Mouse (Mus musculus) kidney, postnatal 0 days (tissue): Measurements from ENCODE around the gene Cyren. TPM values are rescaled to one million over a fixed set of nuclear protein-coding genes. Genes with fewer than 3 reads are reported as not detected.

Experiments used
- ATAC-seq: fragments of 200-750 bp; cut with Nextera tagmentation; replicated peaks from 2 replicates; pipeline ENCODE4 v1.8.0; 2017; ENCODE audit warnings: low read depth, moderate number of reproducible peaks, moderate TSS enrichment, moderate library complexity; ENCODE audit not compliant: low FRiP score
- DNase-seq: peaks from one replicate; pipeline ENCODE4 v3.0.0-alpha.2; 2016; ENCODE audit warnings: low spot score
- H3K27ac ChIP-seq: fragments of 300-500 bp; sonication (generic); 2 replicates; pipeline ENCODE4 v1.5.1; 2014; ENCODE audit warnings: mild to moderate bottlenecking
- H3K27me3 ChIP-seq: fragments of 300-500 bp; sonication (generic); 2 replicates; pipeline ENCODE4 v1.6.1; 2014; ENCODE audit warnings: low read length, mixed read lengths; ENCODE audit not compliant: insufficient read depth
- H3K36me3 ChIP-seq: fragments of 300-500 bp; sonication (generic); 2 replicates; pipeline ENCODE4 v1.6.1; 2014; ENCODE audit warnings: low read length, mixed read lengths; ENCODE audit not compliant: insufficient read depth
- H3K4me1 ChIP-seq: fragments of 300-500 bp; sonication (generic); replicated peaks from 2 replicates; pipeline ENCODE4 v1.6.1; 2014; ENCODE audit warnings: antibody characterized with exemption, low read length, mixed read lengths; ENCODE audit not compliant: insufficient read depth
- H3K4me2 ChIP-seq: fragments of 300-500 bp; sonication (generic); 2 replicates; pipeline ENCODE4 v1.6.1; 2014; ENCODE audit warnings: mild to moderate bottlenecking, low read length, moderate library complexity, mixed read lengths
- H3K4me3 ChIP-seq: fragments of 300-500 bp; sonication (generic); replicated peaks from 2 replicates; pipeline ENCODE4 v1.5.1; 2014; ENCODE audit warnings: low read depth, low read length
- H3K9ac ChIP-seq: fragments of 300-500 bp; sonication (generic); 2 replicates; pipeline ENCODE4 v1.6.1; 2014; ENCODE audit warnings: low read depth, low read length
- H3K9me3 ChIP-seq: fragments of 300-500 bp; sonication (generic); replicated peaks from 2 replicates; pipeline ENCODE4 v1.6.1; 2016; ENCODE audit warnings: low read length, inconsistent platforms, mixed read lengths
- CTCF ChIP-seq: IDR thresholded peaks from 2 replicates; pipeline ENCODE4 v1.5.1; 2016; ENCODE audit warnings: antibody characterized with exemption, low read depth, mild to moderate bottlenecking, moderate library complexity
- WGBS: fragments of 180-500 bp; shearing (Covaris S2); extraction: QIAGEN DNeasy Blood & Tissue Kit; methylation state at CpG from one replicate; pipeline ENCODE4 v1.1.7; 2014; 5-methylcytosine and 5-hydroxymethylcytosine counted together
- polyA plus RNA-seq: library from polyadenylated mRNA; unstranded; fragments of >200 nt; fragmentation: Nextera tagmentation; extraction: Ambion mirVana; gene quantifications from 2 replicates; pipeline ENCODE4 v1.2.1, GENCODE M21; 2015

The Cyren gene
- polyA plus RNA-seq, 1 experiment from 2014 or later = 9.6 TPM

GRCm38 (mm10) chr6:34907121-34907614, 29.3 kb upstream of the Cyren start:
- H3K9me3 ChIP-seq = no peaks in the 10 kb centered on the region
- H3K4me3 ChIP-seq = no peak overlapping the region
- DNase-seq (no peak), ATAC-seq (peak; percentile 21)
- 67% methylated on average over 2 of the region's 2 CpGs for WGBS
- no peak overlapping the region for H3K4me2 ChIP-seq
- no peak overlapping the region for H3K9ac ChIP-seq
- no peak for TF ChIP-seq CTCF
- no peaks in the 10 kb centered on the region for H3K27me3 ChIP-seq
- peaks cover 29% of the 10 kb centered on the region for H3K36me3 ChIP-seq
- H3K27ac ChIP-seq = no peak overlapping the region
- H3K4me1 ChIP-seq = no peaks in the 10 kb centered on the region

GRCm38 (mm10) chr6:34906661-34907060, 28.8 kb upstream of the Cyren start:
- Histone ChIP-seq H3K27me3 (no peaks in the 10 kb centered on the region), H3K9me3 (no peaks in the 10 kb centered on the region), H3K4me3 (no peak overlapping the region), H3K4me2 (no peak overlapping the region), H3K9ac (no peak overlapping the region), H3K4me1 (no peaks in the 10 kb centered on the region), H3K27ac (no peak overlapping the region), H3K36me3 (peaks cover 29% of the 10 kb centered on the region)
- no peak for DNase-seq
- peak; percentile 42 for ATAC-seq
- 78% methylated on average over 4 of the region's 4 CpGs for WGBS
- TF ChIP-seq CTCF = no peak

GRCm38 (mm10) chr6:34906125-34906524, 28.3 kb upstream of the Cyren start:
- no peak overlapping the region for H3K9ac ChIP-seq
- peaks cover 33% of the 10 kb centered on the region for H3K36me3 ChIP-seq
- no peak overlapping the region for H3K4me3 ChIP-seq
- ATAC-seq (no peak), DNase-seq (no peak)
- no peak overlapping the region for H3K27ac ChIP-seq
- no peaks in the 10 kb centered on the region for H3K9me3 ChIP-seq
- H3K4me2 ChIP-seq = no peak overlapping the region
- 65% methylated on average over 2 of the region's 2 CpGs for WGBS
- peak; percentile 25; the same call in 1 of the 2 replicates for TF ChIP-seq CTCF
- no peaks in the 10 kb centered on the region for H3K4me1 ChIP-seq
- H3K27me3 ChIP-seq = no peaks in the 10 kb centered on the region

GRCm38 (mm10) chr6:34904361-34904760, 26.5 kb upstream of the Cyren start:
- TF ChIP-seq CTCF = no peak

GRCm38 (mm10) chr6:34903851-34904250, 26.0 kb upstream of the Cyren start:
- no peak overlapping the region for H3K4me2 ChIP-seq
- H3K4me1 ChIP-seq = no peaks in the 10 kb centered on the region
- peaks cover 48% of the 10 kb centered on the region for H3K36me3 ChIP-seq
- no peaks in the 10 kb centered on the region for H3K9me3 ChIP-seq
- DNase-seq (peak; percentile 62), ATAC-seq (no peak)
- no peak overlapping the region for H3K27ac ChIP-seq
- TF ChIP-seq CTCF = no peak
- H3K9ac ChIP-seq = no peak overlapping the region
- H3K27me3 ChIP-seq = no peaks in the 10 kb centered on the region
- no peak overlapping the region for H3K4me3 ChIP-seq
- WGBS = 46% methylated on average over 10 of the region's 10 CpGs

More at GRCm38 (mm10) chr6:34904361-34904760, 26.5 kb upstream of the Cyren start:
- Histone ChIP-seq H3K36me3 (peaks cover 43% of the 10 kb centered on the region), H3K4me1 (no peaks in the 10 kb centered on the region), H3K4me2 (no peak overlapping the region), H3K4me3 (no peak overlapping the region), H3K27ac (no peak overlapping the region), H3K9me3 (no peaks in the 10 kb centered on the region), H3K27me3 (no peaks in the 10 kb centered on the region), H3K9ac (no peak overlapping the region)
- ATAC-seq (no peak), DNase-seq (no peak)
- 74% methylated on average over 6 of the region's 6 CpGs for WGBS

GRCm38 (mm10) chr6:34903441-34903840, 25.6 kb upstream of the Cyren start:
- DNase-seq (peak; percentile 34), ATAC-seq (no peak)
- WGBS = 64% methylated on average over 5 of the region's 5 CpGs

GRCm38 (mm10) chr6:34902578-34902977, 24.7 kb upstream of the Cyren start:
- 70% methylated on average over 7 of the region's 7 CpGs for WGBS
- no peak for DNase-seq
- Histone ChIP-seq H3K9me3 (no peaks in the 10 kb centered on the region), H3K4me3 (no peak overlapping the region), H3K4me1 (no peaks in the 10 kb centered on the region), H3K36me3 (peaks cover 45% of the 10 kb centered on the region), H3K9ac (no peak overlapping the region), H3K27me3 (no peaks in the 10 kb centered on the region), H3K27ac (no peak overlapping the region), H3K4me2 (no peak overlapping the region)
- TF ChIP-seq CTCF = no peak
- no peak for ATAC-seq

More at GRCm38 (mm10) chr6:34903441-34903840, 25.6 kb upstream of the Cyren start:
- Histone ChIP-seq H3K4me1 (no peaks in the 10 kb centered on the region), H3K9me3 (no peaks in the 10 kb centered on the region), H3K36me3 (peaks cover 48% of the 10 kb centered on the region), H3K27me3 (no peaks in the 10 kb centered on the region), H3K4me2 (no peak overlapping the region), H3K9ac (no peak overlapping the region), H3K4me3 (no peak overlapping the region), H3K27ac (no peak overlapping the region)
- TF ChIP-seq CTCF = no peak
